Mouse (Mus musculus): ENCODE results near the gene Xaf1. TPM values are rescaled to one million over a fixed set of nuclear protein-coding genes. Genes with fewer than 3 reads are reported as not detected.

Gene Xaf1
- polyA plus RNA-seq, 1 experiment from 2014 or later, result 28.3 TPM

GRCm38 (mm10) chr11:72349652-72350051 is 48.2 kb downstream of the Xaf1 start:
- ATAC-seq (replicated peaks; ENCODE audit: low FRiP score, low read depth) (no peak), DNase-seq (ENCODE audit: low spot score) (no peak)
- TF ChIP-seq CTCF (IDR thresholded peaks at IDR 0.05; ENCODE audit: low read depth), result no peak
- Histone ChIP-seq H3K27me3 (ENCODE audit: insufficient read depth, low read length) (no peaks in the 10 kb centered on the region), H3K9me3 (replicated peaks; ENCODE audit: low read length) (no peaks in the 10 kb centered on the region), H3K4me1 (replicated peaks; ENCODE audit: insufficient read depth, low read length) (no peaks in the 10 kb centered on the region; the same call in 1 of the 2 replicates), H3K9ac (ENCODE audit: low read depth, low read length) (no peak overlapping the region), H3K36me3 (ENCODE audit: insufficient read depth, low read length) (no peaks in the 10 kb centered on the region), H3K4me2 (ENCODE audit: low read length) (no peak overlapping the region), H3K27ac (no peak overlapping the region), H3K4me3 (replicated peaks; ENCODE audit: low read depth, low read length) (no peak overlapping the region)
- 57% methylated on average over 4 of the region's 4 CpGs for WGBS

- no peak for TF ChIP-seq CTCF (IDR thresholded peaks at IDR 0.05; ENCODE audit: low read depth)
- Histone ChIP-seq H3K9me3 (replicated peaks; ENCODE audit: low read length) (no peaks in the 10 kb centered on the region), H3K4me1 (replicated peaks; ENCODE audit: insufficient read depth, low read length) (no peaks in the 10 kb centered on the region; the same call in 1 of the 2 replicates), H3K9ac (ENCODE audit: low read depth, low read length) (no peak overlapping the region), H3K27me3 (ENCODE audit: insufficient read depth, low read length) (no peaks in the 10 kb centered on the region), H3K4me2 (ENCODE audit: low read length) (no peak overlapping the region), H3K36me3 (ENCODE audit: insufficient read depth, low read length) (no peaks in the 10 kb centered on the region), H3K4me3 (replicated peaks; ENCODE audit: low read depth, low read length) (no peak overlapping the region), H3K27ac (no peak overlapping the region)
- WGBS, result 51% methylated on average over 1 of the region's 1 CpGs
- no peak for DNase-seq (ENCODE audit: low spot score)
- no peak for ATAC-seq (replicated peaks; ENCODE audit: low FRiP score, low read depth)
These were observed 50.8 kb downstream of the Xaf1 start for GRCm38 (mm10) chr11:72352272-72352671.

GRCm38 (mm10) chr11:72353186-72353585 is 51.8 kb downstream of the Xaf1 start:
- Histone ChIP-seq H3K9me3 (replicated peaks; ENCODE audit: low read length) (no peaks in the 10 kb centered on the region), H3K27me3 (ENCODE audit: insufficient read depth, low read length) (no peaks in the 10 kb centered on the region), H3K4me3 (replicated peaks; ENCODE audit: low read depth, low read length) (no peak overlapping the region), H3K36me3 (ENCODE audit: insufficient read depth, low read length) (no peaks in the 10 kb centered on the region), H3K4me1 (replicated peaks; ENCODE audit: insufficient read depth, low read length) (no peaks in the 10 kb centered on the region; the same call in 1 of the 2 replicates), H3K4me2 (ENCODE audit: low read length) (no peak overlapping the region), H3K9ac (ENCODE audit: low read depth, low read length) (no peak overlapping the region), H3K27ac (no peak overlapping the region)
- TF ChIP-seq CTCF (IDR thresholded peaks at IDR 0.05; ENCODE audit: low read depth), result no peak
- DNase-seq (ENCODE audit: low spot score) (no peak), ATAC-seq (replicated peaks; ENCODE audit: low FRiP score, low read depth) (no peak)
- 87% methylated on average over 3 of the region's 3 CpGs for WGBS

GRCm38 (mm10) chr11:72354971-72355728 is 53.7 kb downstream of the Xaf1 start:
- Histone ChIP-seq H3K36me3 (ENCODE audit: insufficient read depth, low read length) (no peaks in the 10 kb centered on the region), H3K9me3 (replicated peaks; ENCODE audit: low read length) (no peaks in the 10 kb centered on the region), H3K27me3 (ENCODE audit: insufficient read depth, low read length) (no peaks in the 10 kb centered on the region), H3K27ac (no peak overlapping the region), H3K9ac (ENCODE audit: low read depth, low read length) (no peak overlapping the region), H3K4me3 (replicated peaks; ENCODE audit: low read depth, low read length) (no peak overlapping the region), H3K4me1 (replicated peaks; ENCODE audit: insufficient read depth, low read length) (no peaks in the 10 kb centered on the region), H3K4me2 (ENCODE audit: low read length) (peak overlapping the region; percentile 38; the same call in 1 of the 2 replicates)
- peak; percentile 92 for TF ChIP-seq CTCF (IDR thresholded peaks at IDR 0.05; ENCODE audit: low read depth)
- WGBS, result 23% methylated on average over 20 of the region's 20 CpGs
- DNase-seq (ENCODE audit: low spot score), result peak; percentile 86
- peak; percentile 54; the same call in 1 of the 2 replicates for ATAC-seq (replicated peaks; ENCODE audit: low FRiP score, low read depth)

GRCm38 (mm10) chr11:72361385-72362346 is 60.2 kb downstream of the Xaf1 start:
- H3K9ac ChIP-seq (ENCODE audit: low read depth, low read length), result peak overlapping the region; percentile 31; the same call in 1 of the 2 replicates
- no peaks in the 10 kb centered on the region for H3K36me3 ChIP-seq (ENCODE audit: insufficient read depth, low read length)
- no peak for TF ChIP-seq CTCF (IDR thresholded peaks at IDR 0.05; ENCODE audit: low read depth)
- peak overlapping the region; percentile 41 for H3K4me3 ChIP-seq (replicated peaks; ENCODE audit: low read depth, low read length)
- H3K27ac ChIP-seq, result no peak overlapping the region
- peak; percentile 80 for ATAC-seq (replicated peaks; ENCODE audit: low FRiP score, low read depth)
- WGBS, result 8% methylated on average over 42 of the region's 42 CpGs
- no peaks in the 10 kb centered on the region for H3K9me3 ChIP-seq (replicated peaks; ENCODE audit: low read length)
- DNase-seq (ENCODE audit: low spot score), result peak; percentile 91
- H3K4me1 ChIP-seq (replicated peaks; ENCODE audit: insufficient read depth, low read length), result 0 out of 2 replicates have a peak, but pooled peaks cover 7% of the 10 kb centered on the region
- no peaks in the 10 kb centered on the region for H3K27me3 ChIP-seq (ENCODE audit: insufficient read depth, low read length)
- peak overlapping the region; percentile 78 for H3K4me2 ChIP-seq (ENCODE audit: low read length)

GRCm38 (mm10) chr11:72362347-72362741 is 60.9 kb downstream of the Xaf1 start, which contains the start of gene Tekt1:
Gene Tekt1 (minus strand): TSS chr11:72362442.
- Histone ChIP-seq H3K9ac (ENCODE audit: low read depth, low read length) (peak within 1 kb of the TSS; percentile 31; the same call in 1 of the 2 replicates), H3K27me3 (ENCODE audit: insufficient read depth, low read length) (no peaks in the 10 kb centered on the region), H3K27ac (no peak within 1 kb of the TSS), H3K36me3 (ENCODE audit: insufficient read depth, low read length) (no peaks in the 10 kb centered on the region), H3K9me3 (replicated peaks; ENCODE audit: low read length) (no peaks in the 10 kb centered on the region), H3K4me1 (replicated peaks; ENCODE audit: insufficient read depth, low read length) (0 out of 2 replicates have a peak, but pooled peaks cover 7% of the 10 kb centered on the region), H3K4me2 (ENCODE audit: low read length) (peak within 1 kb of the TSS; percentile 78), H3K4me3 (replicated peaks; ENCODE audit: low read depth, low read length) (peak within 1 kb of the TSS; percentile 41)
- no peak for TF ChIP-seq CTCF (IDR thresholded peaks at IDR 0.05; ENCODE audit: low read depth)
- ATAC-seq (replicated peaks; ENCODE audit: low FRiP score, low read depth), result no peak
- DNase-seq (ENCODE audit: low spot score), result no peak
- WGBS, result 31% methylated on average over 10 of the region's 10 CpGs

Other genes with a start within 250 kb of the Xaf1 start
- gene Pitpnm3, start 165.9 kb upstream of the Xaf1 start, polyA plus RNA-seq (2015; fragmentation: Nextera tagmentation; extraction: Ambion mirVana), result 0.42 and 0.45 TPM in 2 replicates
- gene Gm43951, start 94.8 kb upstream of the Xaf1 start, polyA plus RNA-seq (2015; fragmentation: Nextera tagmentation; extraction: Ambion mirVana), result 0.05 and 0.10 TPM in 2 replicates
- gene 4933427D14Rik, start 94.2 kb upstream of the Xaf1 start, polyA plus RNA-seq (2015; fragmentation: Nextera tagmentation; extraction: Ambion mirVana), result 12.8 and 14.8 TPM in 2 replicates
- gene Txndc17, start 94.1 kb upstream of the Xaf1 start, polyA plus RNA-seq (2015; fragmentation: Nextera tagmentation; extraction: Ambion mirVana), result 260 and 268 TPM in 2 replicates
- 47.5 and 49.2 TPM in 2 replicates for gene Med31, start 86.0 kb upstream of the Xaf1 start, polyA plus RNA-seq (2015; fragmentation: Nextera tagmentation; extraction: Ambion mirVana)
- gene Slc13a5, start 34.4 kb upstream of the Xaf1 start, polyA plus RNA-seq (2015; fragmentation: Nextera tagmentation; extraction: Ambion mirVana), result 0.04 and 0.10 TPM in 2 replicates
- not detected in 2 replicates for gene Fbxo39, start 12.8 kb downstream of the Xaf1 start, polyA plus RNA-seq (2015; fragmentation: Nextera tagmentation; extraction: Ambion mirVana)
- 4.6 and 5.1 TPM in 2 replicates for gene Tekt1, start 60.8 kb downstream of the Xaf1 start, polyA plus RNA-seq (2015; fragmentation: Nextera tagmentation; extraction: Ambion mirVana)
- gene Smtnl2, start 110.1 kb downstream of the Xaf1 start, polyA plus RNA-seq (2015; fragmentation: Nextera tagmentation; extraction: Ambion mirVana), result 112 and 129 TPM in 2 replicates
- 3.3 and 3.8 TPM in 2 replicates for gene Ggt6, start 133.9 kb downstream of the Xaf1 start, polyA plus RNA-seq (2015; fragmentation: Nextera tagmentation; extraction: Ambion mirVana)
- gene Mybbp1a, start 139.7 kb downstream of the Xaf1 start, polyA plus RNA-seq (2015; fragmentation: Nextera tagmentation; extraction: Ambion mirVana), result 107 and 109 TPM in 2 replicates
- gene Spns2, start 188.3 kb downstream of the Xaf1 start, polyA plus RNA-seq (2015; fragmentation: Nextera tagmentation; extraction: Ambion mirVana), result 6.3 and 7.4 TPM in 2 replicates
- 0.99 and 1.1 TPM in 2 replicates for gene Spns3, start 248.9 kb downstream of the Xaf1 start, polyA plus RNA-seq (2015; fragmentation: Nextera tagmentation; extraction: Ambion mirVana)

All from kidney, postnatal 0 days (tissue).